Mouse (Mus musculus): ENCODE measurements around the gene Ndufb5.
"Not testable (repeated sequence)": the region's sequence is repeated elsewhere in the genome, so short reads cannot be mapped to it uniquely, and the experiment has no call there.

The Ndufb5 gene

GRCm38 (mm10) chr3:32736244-32737171 lies at the start of gene Ndufb5:
Gene Ndufb5, plus strand, starts transcription at chr3:32736990.
- in situ Hi-C loops (cut with MseI, MboI) = no loop called here

- in situ Hi-C loops (cut with MseI, MboI) = no loop called here
Observed at GRCm38 (mm10) chr3:32687156-32687555, 49.6 kb upstream of the Ndufb5 start.

DNA sequence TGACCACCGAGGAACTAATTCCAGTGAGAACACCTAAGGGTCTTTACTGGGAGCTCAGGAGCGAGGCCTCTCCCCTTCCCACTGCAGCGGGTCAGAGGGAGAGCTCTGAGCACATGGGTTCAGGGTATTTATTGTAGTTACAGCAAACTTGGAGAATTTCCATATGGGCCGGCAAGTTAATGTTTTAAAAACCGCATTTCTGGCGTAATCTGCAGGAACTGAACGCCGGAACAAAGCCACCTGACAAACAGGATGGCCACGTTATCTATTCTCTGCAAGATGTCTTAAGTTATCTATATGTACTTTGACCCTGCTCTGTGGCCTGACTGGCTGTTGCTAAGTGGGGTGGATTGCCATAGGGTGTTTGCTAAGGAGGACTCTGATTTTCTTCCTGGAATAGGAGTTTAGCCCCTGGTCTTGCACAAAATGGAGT lies 47.2 kb upstream of the Ndufb5 start:
- in situ Hi-C loops (cut with MseI, MboI) = no loop called here

- in situ Hi-C loops (cut with MseI, MboI) = loop anchor here in 1 of 2 experiments (10.0 kb wide), 1 partner anchor 75 kb away; the partner anchor contains the start of gene Gnb4
Observed at GRCm38 (mm10) chr3:32690008-32690407, 46.8 kb upstream of the Ndufb5 start.

- in situ Hi-C loops (cut with MseI, MboI) = loop anchor here in 1 of 2 experiments (10.0 kb wide), 1 partner anchor 76 kb away; the partner anchor contains the start of gene Gnb4
Observed at GRCm38 (mm10) chr3:32690901-32691300, 45.9 kb upstream of the Ndufb5 start.

GRCm38 (mm10) chr3:32691841-32692240 lies 44.9 kb upstream of the Ndufb5 start:
- in situ Hi-C loops (cut with MseI, MboI) = loop anchor here in 1 of 2 experiments (10.0 kb wide), 1 partner anchor 77 kb away; the partner anchor contains the start of gene Gnb4

- in situ Hi-C loops (cut with MseI, MboI) = loop anchor here in 1 of 2 experiments (10.0 kb wide), 1 partner anchor 79 kb away; the partner anchor contains the start of gene Gnb4
Observed at GRCm38 (mm10) chr3:32694211-32694610, 42.6 kb upstream of the Ndufb5 start.

DNA sequence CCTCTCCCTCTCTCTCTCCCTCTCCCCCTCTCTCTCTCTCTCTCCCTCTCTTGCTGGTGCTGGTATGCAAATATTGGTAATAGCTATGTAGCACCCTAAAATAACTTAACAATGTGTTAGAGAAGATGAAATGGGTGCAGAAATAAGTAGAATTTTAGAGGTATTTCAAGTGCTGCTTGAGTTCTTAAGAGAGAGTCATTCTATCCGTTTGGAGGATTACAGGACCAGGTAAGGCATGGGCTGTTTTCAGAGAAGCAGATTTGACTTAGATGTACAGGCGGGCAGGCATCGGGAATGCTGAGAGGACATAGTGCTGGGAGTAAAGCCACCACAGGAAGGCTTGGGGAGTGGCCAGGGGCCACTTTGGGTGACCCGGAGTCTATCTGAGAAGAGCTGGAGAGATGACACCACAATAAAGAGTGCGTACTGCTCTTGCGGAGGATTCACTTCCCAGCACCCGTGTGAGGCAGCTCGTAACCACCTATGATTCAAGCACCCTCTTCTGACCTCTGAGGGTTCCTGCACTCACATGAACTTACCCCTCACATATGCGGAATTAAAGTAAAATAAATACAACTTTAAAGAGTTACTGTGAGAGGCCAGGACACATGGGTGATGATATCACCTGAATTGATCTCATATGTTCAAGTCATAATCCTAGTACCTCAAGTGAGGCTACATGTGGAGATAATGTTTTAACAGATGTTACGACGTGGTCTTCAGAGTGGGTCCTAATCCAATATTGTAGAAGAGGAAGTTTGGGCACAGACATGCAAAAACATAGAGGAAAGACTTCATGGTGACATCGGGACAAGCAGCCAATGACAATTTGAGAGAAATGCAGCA lies 41.8 kb upstream of the Ndufb5 start:
- in situ Hi-C loops (cut with MseI, MboI) = loop anchor here (5.0 to 10.0 kb wide), 2 partner anchors 80 to 88 kb away; partner anchors contain the start of gene Gnb4 (in 1 of the 2)

DNA sequence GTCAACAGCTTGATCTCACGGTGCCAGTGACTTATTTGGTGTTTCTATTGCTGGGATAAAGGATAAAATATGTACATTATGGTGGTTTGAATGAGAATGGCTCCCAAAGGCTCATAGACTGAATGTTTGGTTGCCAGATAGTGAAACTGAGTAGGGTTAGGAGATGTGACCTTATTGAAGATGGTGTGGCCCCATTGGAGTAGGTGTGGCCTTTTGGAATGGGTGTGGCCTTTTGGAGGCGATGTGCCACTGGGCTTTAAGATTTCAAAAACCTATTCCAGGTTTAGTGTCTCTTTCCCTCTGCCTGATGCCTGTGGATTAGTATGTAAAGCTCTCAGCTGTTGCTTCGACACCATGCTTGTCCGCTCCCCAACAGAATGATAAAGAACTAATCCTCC lies 41.2 kb upstream of the Ndufb5 start:
- in situ Hi-C loops (cut with MseI, MboI) = loop anchor here (5.0 to 10.0 kb wide), 2 partner anchors 81 to 88 kb away; partner anchors contain the start of gene Gnb4 (in 1 of the 2)

- in situ Hi-C loops (cut with MseI, MboI) = loop anchor here (5.0 to 10.0 kb wide), 2 partner anchors 84 to 91 kb away; partner anchors contain the start of gene Gnb4 (in 1 of the 2)
Observed at GRCm38 (mm10) chr3:32698228-32698863, 38.4 kb upstream of the Ndufb5 start.

- in situ Hi-C loops (cut with MseI, MboI) = not testable (repeated sequence)
Observed at GRCm38 (mm10) chr3:32704021-32704420, 32.8 kb upstream of the Ndufb5 start.

- in situ Hi-C loops (cut with MseI, MboI) = not testable (repeated sequence)
Observed at GRCm38 (mm10) chr3:32704632-32705031, 32.2 kb upstream of the Ndufb5 start.

DNA sequence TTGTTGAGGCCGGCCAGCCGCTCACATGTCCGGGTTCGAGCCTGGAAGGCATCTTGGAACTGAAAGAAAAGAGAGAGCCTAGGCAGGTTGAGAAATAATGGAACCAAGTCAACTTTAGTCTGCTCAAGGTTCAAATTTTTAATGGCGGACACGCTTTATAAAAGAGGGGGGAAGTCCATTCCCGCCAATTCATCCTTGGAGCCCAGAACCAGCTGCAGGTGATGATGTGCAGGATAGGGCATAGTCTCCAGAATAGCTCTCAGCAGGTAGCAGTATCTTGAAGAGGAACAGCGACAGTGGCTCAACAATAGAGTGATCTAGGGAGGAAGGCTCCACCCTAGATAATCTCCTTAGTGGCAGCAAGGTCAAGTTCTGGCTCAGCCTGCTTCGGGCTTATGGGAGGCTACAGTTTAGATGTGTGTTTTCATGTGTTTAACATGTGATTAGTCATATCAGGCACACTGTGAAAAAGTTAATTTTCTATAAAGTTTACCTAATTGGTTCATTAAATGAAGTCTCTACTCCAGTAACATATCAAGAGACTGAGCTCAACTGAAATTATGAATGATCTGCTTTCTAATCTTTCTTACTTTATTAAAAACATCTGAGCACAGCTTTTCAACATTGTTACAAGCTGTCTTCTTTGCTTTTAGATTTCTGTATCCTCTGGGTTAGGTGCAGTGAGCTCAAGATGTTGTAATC lies 31.0 kb upstream of the Ndufb5 start, which contains the start of gene Actl6a:
TSS of gene Actl6a (plus strand) at position 652 of the 702 bp plus-strand sequence.
- in situ Hi-C loops (cut with MseI, MboI) = not testable (repeated sequence)

DNA sequence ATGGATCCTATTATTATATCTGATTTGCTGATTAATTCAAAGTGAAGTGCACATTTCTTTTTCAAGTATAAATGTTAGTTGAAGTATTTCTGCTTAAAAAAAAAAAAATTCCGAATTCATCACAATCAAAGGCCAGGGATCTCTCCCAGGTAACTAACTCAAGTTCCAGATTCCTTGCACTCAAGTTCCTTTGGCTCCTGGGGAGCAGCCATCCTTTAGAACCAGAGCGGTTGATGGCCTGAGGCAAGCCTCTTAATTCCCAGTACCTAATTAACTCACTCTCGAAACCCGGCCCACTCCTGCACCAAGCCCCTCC lies 28.8 kb upstream of the Ndufb5 start:
- in situ Hi-C loops (cut with MseI, MboI) = no loop called here

GRCm38 (mm10) chr3:32708368-32709231 lies 28.2 kb upstream of the Ndufb5 start:
- in situ Hi-C loops (cut with MseI, MboI) = no loop called here

DNA sequence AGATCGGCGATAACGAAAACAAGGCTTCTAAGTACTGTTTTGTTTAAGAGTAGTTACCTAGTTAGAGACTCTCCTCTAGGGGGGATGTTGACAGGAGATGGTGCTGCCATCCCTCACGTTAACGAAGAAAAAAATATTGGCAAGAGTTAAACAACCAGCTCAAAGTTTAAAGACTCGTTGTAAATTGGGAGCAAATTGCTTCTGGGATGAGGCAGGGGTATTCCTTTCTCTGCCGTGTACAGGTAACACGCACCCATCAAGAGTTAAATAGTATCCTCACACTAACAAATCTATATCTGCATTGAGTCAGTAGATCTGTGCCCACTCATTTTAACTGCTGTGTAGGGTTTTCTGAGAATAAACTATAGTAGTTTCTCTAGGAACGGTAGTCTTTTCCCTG lies 27.4 kb upstream of the Ndufb5 start:
- in situ Hi-C loops (cut with MseI, MboI) = no loop called here

GRCm38 (mm10) chr3:32713711-32714110 lies 23.1 kb upstream of the Ndufb5 start:
- in situ Hi-C loops (cut with MseI, MboI) = no loop called here

DNA sequence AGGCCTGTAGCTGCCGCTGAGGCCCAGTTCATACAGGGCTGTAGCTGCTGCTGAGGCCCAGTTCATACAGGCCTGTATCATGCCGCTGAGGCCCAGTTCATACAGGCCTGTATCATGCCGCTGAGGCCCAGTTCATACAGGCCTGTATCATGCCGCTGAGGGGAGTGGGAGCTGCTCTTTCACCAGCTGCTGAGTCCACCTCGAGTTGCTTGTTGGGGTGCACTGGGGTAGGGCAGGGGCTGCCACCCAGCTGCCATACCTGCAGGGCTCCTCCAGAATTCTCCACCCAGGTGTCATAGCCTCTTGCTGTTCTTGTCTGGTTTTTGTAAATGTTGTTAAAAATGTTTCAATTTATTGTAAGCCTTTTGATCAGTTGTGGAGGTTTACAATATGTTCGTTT lies 19.4 kb upstream of the Ndufb5 start:
- in situ Hi-C loops (cut with MseI, MboI) = not testable (repeated sequence)

- in situ Hi-C loops (cut with MseI, MboI) = no loop called here
Observed at GRCm38 (mm10) chr3:32718271-32718670, 18.5 kb upstream of the Ndufb5 start.

- in situ Hi-C loops (cut with MseI, MboI) = no loop called here
Observed at GRCm38 (mm10) chr3:32724191-32724590, 12.6 kb upstream of the Ndufb5 start.
